Mouse (Mus musculus) embryonic facial prominence, embryonic 11.5 days (tissue): ENCODE measurements around the gene Gm20388. TPM values are rescaled to one million over a fixed set of nuclear protein-coding genes. Genes with fewer than 3 reads are reported as not detected.
A peak's percentile ranks its signal among the peaks of the same experiment; 100 is the strongest.

ENCODE experiments used
- ATAC-seq: fragments of 200-750 bp; cut with Nextera tagmentation; replicated peaks from 2 replicates; pipeline ENCODE4 v1.8.0; 2017; ENCODE audit warnings: low read depth; ENCODE audit not compliant: insufficient number of reproducible peaks, low FRiP score, low TSS enrichment
- DNase-seq: peaks from one replicate; pipeline ENCODE4 v3.0.0-alpha.2; 2015; ENCODE audit warnings: low spot score
- H3K27ac ChIP-seq: fragments of 300-500 bp; sonication (generic); replicated peaks from 2 replicates; pipeline ENCODE4 v1.5.1; 2014; ENCODE audit warnings: mild to moderate bottlenecking, low read depth, low read length, control low read depth
- H3K27me3 ChIP-seq: fragments of 300-500 bp; sonication (generic); 2 replicates; pipeline ENCODE4 v1.6.1; 2014; ENCODE audit warnings: mild to moderate bottlenecking, low read length, moderate library complexity, mixed read lengths; ENCODE audit not compliant: control insufficient read depth, insufficient read depth
- H3K36me3 ChIP-seq: fragments of 300-500 bp; sonication (generic); replicated peaks from 2 replicates; pipeline ENCODE4 v1.6.1; 2014; ENCODE audit warnings: low read depth, mild to moderate bottlenecking, low read length, moderate library complexity, mixed read lengths; ENCODE audit not compliant: control insufficient read depth, insufficient read depth
- H3K4me1 ChIP-seq: fragments of 300-500 bp; sonication (generic); 2 replicates; pipeline ENCODE4 v1.6.1; 2014; ENCODE audit warnings: low read length, mixed read lengths; ENCODE audit not compliant: control insufficient read depth, insufficient read depth
- H3K4me2 ChIP-seq: fragments of 300-500 bp; sonication (generic); 2 replicates; pipeline ENCODE4 v1.6.1; 2014; ENCODE audit warnings: low read depth, mild to moderate bottlenecking, control low read depth, low read length, moderate library complexity
- H3K4me3 ChIP-seq: fragments of 300-500 bp; sonication (generic); 2 replicates; pipeline ENCODE4 v1.5.1; 2014; ENCODE audit warnings: low read depth, low read length, control low read depth
- H3K9ac ChIP-seq: fragments of 300-500 bp; sonication (generic); replicated peaks from 2 replicates; pipeline ENCODE4 v1.6.1; 2014; ENCODE audit warnings: mild to moderate bottlenecking, control low read depth, low read length
- H3K9me3 ChIP-seq: fragments of 300-500 bp; sonication (generic); replicated peaks from 2 replicates; pipeline ENCODE4 v1.6.1; 2016; ENCODE audit warnings: mild to moderate bottlenecking, low read length, inconsistent platforms, mixed read lengths; ENCODE audit not compliant: control insufficient read depth
- WGBS: fragments of 180-500 bp; shearing (Covaris S2); extraction: QIAGEN DNeasy Blood & Tissue Kit; methylation state at CpG from one replicate; pipeline ENCODE4 v1.1.7; 2014; 5-methylcytosine and 5-hydroxymethylcytosine counted together
- polyA plus RNA-seq: library from polyadenylated mRNA; unstranded; fragments of >200 nt; fragmentation: Nextera tagmentation; extraction: Ambion mirVana; gene quantifications from 2 replicates; pipeline ENCODE4 v1.2.1, GENCODE M21; 2014

Gene Gm20388
- polyA plus RNA-seq, 1 experiment from 2014 or later, result 3.1 TPM

- Histone ChIP-seq H3K36me3 (no peaks in the 10 kb centered on the region), H3K4me3 (no peak overlapping the region), H3K9me3 (no peaks in the 10 kb centered on the region), H3K4me1 (no peaks in the 10 kb centered on the region), H3K4me2 (no peak overlapping the region), H3K9ac (no peak overlapping the region), H3K27me3 (no peaks in the 10 kb centered on the region), H3K27ac (no peak overlapping the region)
- ATAC-seq (no peak), DNase-seq (no peak)
- WGBS, result 66% methylated on average over 12 of the region's 12 CpGs
These were observed 896.2 kb downstream of the Gm20388 start for GRCm38 (mm10) chr8:120806780-120807264.

- Histone ChIP-seq H3K4me1 (no peaks in the 10 kb centered on the region), H3K27ac (no peak overlapping the region), H3K4me2 (no peak overlapping the region), H3K9me3 (no peaks in the 10 kb centered on the region), H3K27me3 (no peaks in the 10 kb centered on the region), H3K36me3 (no peaks in the 10 kb centered on the region), H3K4me3 (no peak overlapping the region), H3K9ac (no peak overlapping the region)
- DNase-seq (peak; percentile 32), ATAC-seq (no peak)
- 42% methylated on average over 6 of the region's 6 CpGs for WGBS
These were observed 897.1 kb downstream of the Gm20388 start for GRCm38 (mm10) chr8:120807719-120808118.

- Histone ChIP-seq H3K36me3 (no peaks in the 10 kb centered on the region), H3K4me2 (no peak overlapping the region), H3K4me3 (no peak overlapping the region), H3K27ac (no peak overlapping the region), H3K9me3 (no peaks in the 10 kb centered on the region), H3K27me3 (no peaks in the 10 kb centered on the region), H3K4me1 (no peaks in the 10 kb centered on the region), H3K9ac (no peak overlapping the region)
- DNase-seq (no peak), ATAC-seq (no peak)
- 44% methylated on average over 7 of the region's 7 CpGs for WGBS
These were observed 898.4 kb downstream of the Gm20388 start for GRCm38 (mm10) chr8:120809050-120809449.

- Histone ChIP-seq H3K9ac (no peak overlapping the region), H3K36me3 (no peaks in the 10 kb centered on the region), H3K27me3 (no peaks in the 10 kb centered on the region), H3K4me2 (no peak overlapping the region), H3K4me1 (no peaks in the 10 kb centered on the region), H3K4me3 (no peak overlapping the region), H3K9me3 (no peaks in the 10 kb centered on the region), H3K27ac (no peak overlapping the region)
- no peak for DNase-seq
- whole genome bisulfite sequencing, result 84% methylated on average over 2 of the region's 2 CpGs
- no peak for ATAC-seq
These were observed 901.3 kb downstream of the Gm20388 start for GRCm38 (mm10) chr8:120811953-120812352.

- no peak for DNase-seq
- Histone ChIP-seq H3K9ac (no peak overlapping the region), H3K4me2 (no peak overlapping the region), H3K4me3 (no peak overlapping the region), H3K27ac (no peak overlapping the region), H3K9me3 (no peaks in the 10 kb centered on the region), H3K4me1 (no peaks in the 10 kb centered on the region), H3K36me3 (no peaks in the 10 kb centered on the region), H3K27me3 (no peaks in the 10 kb centered on the region)
- ATAC-seq, result no peak
- 56% methylated on average over 2 of the region's 2 CpGs for whole genome bisulfite sequencing
These were observed 902.4 kb downstream of the Gm20388 start for GRCm38 (mm10) chr8:120813028-120813427.

GRCm38 (mm10) chr8:120813839-120814238 lies 903.2 kb downstream of the Gm20388 start:
- ATAC-seq, result no peak
- H3K27ac ChIP-seq, result no peak overlapping the region
- whole genome bisulfite sequencing, result 75% methylated on average over 7 of the region's 7 CpGs
- H3K9ac ChIP-seq, result no peak overlapping the region
- no peak overlapping the region for H3K4me3 ChIP-seq
- no peaks in the 10 kb centered on the region for H3K9me3 ChIP-seq
- no peaks in the 10 kb centered on the region for H3K27me3 ChIP-seq
- H3K4me2 ChIP-seq, result no peak overlapping the region
- H3K4me1 ChIP-seq, result no peaks in the 10 kb centered on the region
- no peak for DNase-seq
- H3K36me3 ChIP-seq, result no peaks in the 10 kb centered on the region

- Histone ChIP-seq H3K9ac (no peak overlapping the region), H3K4me1 (no peaks in the 10 kb centered on the region), H3K4me2 (no peak overlapping the region), H3K9me3 (no peaks in the 10 kb centered on the region), H3K4me3 (no peak overlapping the region), H3K27ac (no peak overlapping the region), H3K27me3 (no peaks in the 10 kb centered on the region), H3K36me3 (no peaks in the 10 kb centered on the region)
- WGBS, result 75% methylated on average over 5 of the region's 5 CpGs
- DNase-seq, result no peak
- no peak for ATAC-seq
These were observed 905.7 kb downstream of the Gm20388 start for GRCm38 (mm10) chr8:120816371-120816770.

GRCm38 (mm10) chr8:120819906-120820305 lies 909.3 kb downstream of the Gm20388 start:
- Histone ChIP-seq H3K27me3 (no peaks in the 10 kb centered on the region), H3K9ac (no peak overlapping the region), H3K27ac (no peak overlapping the region), H3K9me3 (no peaks in the 10 kb centered on the region), H3K36me3 (no peaks in the 10 kb centered on the region), H3K4me1 (no peaks in the 10 kb centered on the region), H3K4me3 (no peak overlapping the region), H3K4me2 (no peak overlapping the region)
- DNase-seq, result no peak
- ATAC-seq, result no peak
